Mouse (Mus musculus) E14TG2a.4 (cell line): ENCODE data around the gene Tmem104.

Source experiments
- CTCF ChIP-seq: conservative IDR thresholded peaks from 2 replicates; pipeline ENCODE4 v1.5.1; 2014; ENCODE audit warnings: low read length
- POU5F1 ChIP-seq: IDR thresholded peaks from 2 replicates; pipeline ENCODE4 v1.6.1; 2014; ENCODE audit warnings: low read length, borderline replicate concordance

- TF ChIP-seq CTCF (no peak), POU5F1 (no peak)
Observed at GRCm38 (mm10) chr11:115176399-115177190, 10.7 kb upstream of the Tmem104 start.
